Mouse (Mus musculus) cerebellum, postnatal 25 days (tissue): Measurements from ENCODE around the gene Trpv2.

ENCODE experiments used
- DNase-seq, 2 experiments: peaks; one replicate each; pipeline ENCODE4 v3.0.0; 2021; ENCODE audit warnings: mixed read lengths in 2 of 2

Trpv2 gene

DNA sequence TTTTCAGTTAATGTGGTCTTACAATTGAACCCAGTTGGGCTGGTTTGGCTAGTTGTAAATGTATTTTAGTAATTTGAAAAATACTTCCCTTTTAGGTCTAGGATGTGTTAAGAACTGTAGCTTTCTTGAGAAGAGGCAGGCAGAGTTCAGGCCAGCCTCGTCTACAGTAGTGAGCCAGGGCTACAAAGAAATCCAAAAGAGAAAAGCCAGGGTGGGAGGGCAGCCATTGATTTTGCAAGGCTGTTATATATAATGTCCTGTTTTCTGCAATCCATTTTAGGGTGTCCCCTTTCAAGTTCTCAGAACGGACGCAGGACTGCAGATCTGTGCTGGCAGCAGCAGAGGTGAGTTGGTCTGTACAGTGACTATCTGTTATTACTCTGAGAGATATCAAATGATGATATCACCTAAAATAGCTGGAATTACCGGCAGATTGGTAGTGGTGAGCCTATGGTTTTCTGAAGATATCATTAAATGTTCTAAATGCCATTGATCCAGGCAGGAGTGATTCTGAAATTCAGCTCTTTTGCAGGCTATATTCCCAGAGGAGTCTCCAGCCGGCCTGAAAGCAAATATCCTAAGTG is 29.9 kb downstream of the Trpv2 start:
- DNase-seq: no peak

DNA sequence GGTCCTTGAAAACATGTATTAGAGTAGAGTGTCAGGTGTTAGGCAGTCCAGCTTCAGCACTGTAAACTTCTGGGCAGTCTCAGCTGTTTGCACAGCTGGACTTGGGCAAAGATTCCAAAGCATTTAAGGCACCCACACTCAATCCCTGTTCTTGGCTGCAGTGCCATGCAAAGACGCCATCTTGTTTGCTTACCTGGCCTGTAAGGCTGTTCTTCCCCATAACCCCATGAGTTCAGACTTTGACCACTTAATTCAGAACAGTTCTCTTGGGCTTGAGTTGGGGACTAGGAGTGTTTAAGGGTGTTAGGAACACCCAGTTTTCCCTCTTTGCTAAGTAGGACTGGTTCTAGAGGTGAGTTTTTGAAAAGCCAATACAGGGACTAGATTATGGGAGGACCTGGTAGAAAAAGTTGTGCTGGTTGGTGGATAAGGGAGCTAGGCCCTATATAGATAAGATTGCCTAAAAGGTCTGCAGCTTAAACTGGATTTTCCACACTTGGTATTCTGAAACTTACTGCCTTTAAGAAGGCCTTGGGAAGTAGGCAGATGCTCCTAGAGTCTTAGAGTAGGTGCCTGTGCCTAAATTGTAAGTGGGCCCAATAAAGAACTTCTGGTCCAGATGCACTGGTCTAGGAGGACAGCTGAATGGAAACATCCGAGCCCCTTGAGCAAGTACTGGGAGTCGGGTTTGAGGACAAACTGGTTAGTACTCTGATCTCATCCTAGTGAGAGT is 30.8 kb downstream of the Trpv2 start:
- DNase-seq: no peak

DNA sequence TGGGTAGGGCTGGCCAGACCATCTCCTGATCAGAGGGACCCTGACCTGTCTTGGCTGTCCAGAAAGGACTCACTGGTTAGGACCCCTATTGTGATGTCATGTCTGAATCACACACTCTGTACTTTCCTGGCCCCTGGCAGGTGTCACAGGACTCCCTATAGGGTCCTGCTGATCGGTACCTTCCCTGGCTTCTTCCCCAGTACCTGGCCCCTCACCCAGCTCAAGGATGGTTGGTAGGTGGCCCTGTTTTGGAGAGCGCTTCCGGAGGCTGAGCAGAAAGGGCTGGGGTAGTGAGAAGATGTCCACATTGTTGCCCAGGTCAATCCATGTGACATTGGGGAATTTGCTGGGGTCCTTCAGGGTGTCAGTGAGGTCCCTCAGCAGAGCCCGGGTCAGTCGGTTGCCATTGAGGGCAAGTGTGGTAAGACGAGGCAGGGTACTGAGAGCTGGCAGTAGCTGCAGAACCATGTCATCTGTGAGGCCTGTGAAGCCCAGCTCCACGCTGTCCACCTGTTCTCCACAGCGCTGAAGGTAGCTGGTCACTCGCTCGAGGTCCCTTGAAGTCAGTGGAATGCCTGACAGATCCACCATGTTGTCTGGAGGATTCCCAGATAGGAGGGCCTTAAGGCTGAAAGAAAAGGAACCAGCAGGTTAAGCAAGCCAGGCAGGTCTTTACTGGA is 31.5 kb downstream of the Trpv2 start:
- no peak for DNase-seq

DNA sequence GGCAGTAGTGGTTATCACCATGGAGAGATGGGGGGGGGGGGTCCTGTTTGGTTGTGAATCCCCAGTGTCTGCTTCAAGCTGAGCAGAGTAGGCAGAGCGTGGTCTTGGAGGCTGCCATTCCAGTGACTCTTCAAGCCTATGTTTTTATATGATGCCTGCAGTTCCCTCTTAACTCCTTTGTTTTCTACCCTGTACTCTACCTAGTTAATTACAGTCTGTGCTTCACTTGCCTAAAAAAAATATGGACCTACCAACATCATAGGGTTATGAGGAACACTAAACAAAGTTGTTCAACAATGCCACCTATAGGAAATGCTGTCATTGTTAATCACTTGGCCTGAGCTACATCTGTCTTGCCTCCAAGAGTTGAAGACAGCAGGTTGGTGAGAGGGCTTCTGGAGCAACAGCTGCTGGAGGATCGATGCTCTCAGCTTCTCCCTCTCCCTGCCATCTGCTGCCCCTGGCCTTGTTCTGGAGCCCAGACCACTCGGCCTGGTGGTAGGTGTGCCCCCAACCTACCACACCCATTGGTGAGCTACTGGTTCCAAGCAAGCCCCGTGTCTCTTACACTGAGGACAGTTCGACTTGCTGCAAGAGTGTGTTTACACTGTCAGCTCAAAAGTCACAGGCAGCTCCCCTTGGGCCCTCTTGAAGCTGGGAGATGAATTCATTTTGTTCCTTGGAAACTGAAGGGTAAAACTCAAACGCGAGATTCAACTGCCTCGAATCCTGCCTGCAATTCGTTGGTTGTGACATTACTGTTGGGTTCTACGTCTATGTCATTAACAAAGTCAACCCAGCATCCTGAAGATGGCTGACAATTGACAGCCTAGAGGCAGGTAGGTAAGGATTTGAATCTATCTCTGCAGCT is 32.2 kb downstream of the Trpv2 start:
- no peak for DNase-seq

DNA sequence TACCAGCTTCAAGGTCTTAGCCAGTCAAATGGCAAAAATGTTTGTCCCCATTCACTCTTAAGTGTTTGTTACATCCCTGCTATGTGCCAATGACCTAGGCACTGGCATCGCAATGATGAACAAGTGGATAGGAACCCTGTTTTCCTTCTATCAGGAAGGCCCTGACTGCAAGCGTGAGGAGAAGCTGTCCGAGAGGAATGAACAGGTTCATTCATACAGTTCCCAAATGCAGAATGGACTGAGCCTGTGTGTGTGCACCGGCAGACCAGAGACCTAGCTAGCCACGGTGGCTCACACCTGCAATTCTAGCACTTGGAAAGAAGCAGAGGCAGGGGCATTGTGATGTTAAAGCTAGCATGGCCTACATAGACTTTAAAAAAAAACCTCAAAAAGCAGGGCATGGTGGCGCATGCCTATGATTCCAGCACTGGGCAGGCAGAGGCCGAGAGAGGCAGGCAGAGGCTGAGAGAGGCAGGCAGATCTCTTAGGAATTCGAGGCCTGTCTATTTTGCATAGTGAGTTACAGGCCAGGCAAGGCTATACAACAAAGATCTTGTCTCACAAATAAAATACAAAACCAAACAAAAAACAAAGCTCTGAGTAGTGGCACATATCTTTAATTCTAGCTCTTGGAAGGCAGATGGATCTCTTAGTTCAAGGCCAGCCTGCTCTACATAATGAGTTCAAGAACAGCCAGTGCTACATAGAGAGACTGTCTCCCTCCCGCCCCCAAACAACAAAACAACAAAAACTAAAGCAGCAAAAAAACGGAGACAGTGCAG is 33.1 kb downstream of the Trpv2 start:
- DNase-seq: no peak

DNA sequence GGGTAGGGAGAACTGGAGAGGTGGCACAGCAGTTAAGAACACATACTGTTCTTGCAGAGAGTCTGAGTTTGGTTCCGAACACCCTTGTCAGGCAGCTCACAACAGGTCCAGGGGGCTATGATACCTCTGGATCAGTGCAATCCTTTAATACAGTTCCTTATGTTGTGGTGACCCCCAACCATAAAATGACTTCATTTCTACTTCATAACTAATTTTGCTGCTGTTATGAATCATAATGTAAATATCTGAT is 33.6 kb downstream of the Trpv2 start:
- DNase-seq: no peak

DNA sequence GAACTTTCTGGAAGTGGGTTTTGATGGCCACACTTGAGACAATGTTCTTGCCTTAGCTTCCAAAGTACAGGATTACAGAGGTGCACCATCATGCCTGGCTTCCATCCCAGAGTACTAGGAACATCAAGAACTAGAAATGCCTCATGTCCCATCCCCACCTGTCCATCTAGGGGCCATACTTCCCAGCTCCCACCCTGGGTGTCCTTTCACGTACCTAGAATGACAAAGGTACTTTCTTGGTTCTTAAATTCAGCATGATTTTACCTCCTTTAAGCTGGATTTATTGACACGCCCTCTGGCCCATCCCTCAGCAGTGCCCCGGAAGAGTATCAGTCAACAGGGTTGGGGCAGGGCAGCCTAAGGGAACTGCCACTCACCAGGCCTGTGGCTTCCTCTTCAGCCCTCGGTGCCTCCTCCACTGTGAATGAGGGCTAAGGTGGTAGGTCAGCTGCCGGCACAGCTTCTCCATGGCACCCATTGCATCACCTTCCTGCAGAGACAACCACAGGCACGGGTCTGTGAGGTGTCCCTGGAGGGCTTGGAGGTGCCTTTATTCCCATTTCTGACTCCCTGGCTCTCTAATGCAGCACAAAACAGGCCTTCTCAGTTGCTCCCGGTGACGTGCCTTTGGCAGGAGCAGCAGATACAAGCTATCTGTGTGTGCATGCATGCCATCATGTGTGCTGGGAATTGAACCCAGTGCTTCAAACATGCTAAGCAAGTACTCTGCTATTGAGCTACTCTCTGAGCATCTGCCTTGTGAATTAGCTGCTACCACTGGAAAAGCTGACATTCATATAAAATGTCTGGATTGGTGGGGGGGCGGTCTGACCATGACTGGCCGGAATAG is 34.8 kb downstream of the Trpv2 start:
- DNase-seq: no peak

DNA sequence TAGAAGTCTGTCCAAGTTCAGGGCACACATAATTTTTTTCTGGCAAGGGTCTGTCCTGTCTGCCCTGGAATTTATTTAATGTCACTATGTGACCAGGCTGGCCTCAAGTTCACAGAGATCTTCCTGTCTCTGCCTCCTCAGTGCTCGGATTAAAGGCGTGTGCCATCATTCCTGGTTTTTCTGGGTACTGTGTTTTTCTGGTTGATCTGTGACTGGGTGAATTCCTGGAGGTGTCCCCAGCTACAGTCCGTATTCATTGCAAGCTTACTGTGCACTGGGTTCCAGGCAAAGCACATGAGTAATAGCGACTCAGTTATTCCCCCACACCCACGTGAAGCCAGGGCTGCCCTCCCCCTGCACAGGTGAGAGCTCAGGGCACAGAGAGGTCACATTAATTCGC is 36.0 kb downstream of the Trpv2 start:
- no peak for DNase-seq

DNA sequence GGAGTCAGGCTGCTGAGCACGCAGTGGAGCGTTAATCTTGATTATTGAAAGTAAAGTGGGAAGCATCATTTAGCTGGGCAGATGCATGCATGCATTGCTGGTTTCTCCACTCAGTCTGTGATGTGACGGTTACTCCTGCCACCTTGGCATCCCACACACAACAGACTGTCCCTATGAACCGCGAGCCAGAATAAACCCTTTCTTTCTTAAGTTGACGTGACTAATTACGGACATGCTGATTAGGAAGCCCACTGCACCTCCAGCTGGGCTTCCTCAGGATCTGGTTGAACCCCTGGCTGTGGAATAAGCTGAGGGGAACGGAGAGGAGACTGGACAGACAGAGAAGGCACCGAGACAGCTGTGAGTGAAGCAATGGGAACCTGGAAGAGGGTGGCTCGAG is 38.3 kb downstream of the Trpv2 start:
- DNase-seq: no peak

DNA sequence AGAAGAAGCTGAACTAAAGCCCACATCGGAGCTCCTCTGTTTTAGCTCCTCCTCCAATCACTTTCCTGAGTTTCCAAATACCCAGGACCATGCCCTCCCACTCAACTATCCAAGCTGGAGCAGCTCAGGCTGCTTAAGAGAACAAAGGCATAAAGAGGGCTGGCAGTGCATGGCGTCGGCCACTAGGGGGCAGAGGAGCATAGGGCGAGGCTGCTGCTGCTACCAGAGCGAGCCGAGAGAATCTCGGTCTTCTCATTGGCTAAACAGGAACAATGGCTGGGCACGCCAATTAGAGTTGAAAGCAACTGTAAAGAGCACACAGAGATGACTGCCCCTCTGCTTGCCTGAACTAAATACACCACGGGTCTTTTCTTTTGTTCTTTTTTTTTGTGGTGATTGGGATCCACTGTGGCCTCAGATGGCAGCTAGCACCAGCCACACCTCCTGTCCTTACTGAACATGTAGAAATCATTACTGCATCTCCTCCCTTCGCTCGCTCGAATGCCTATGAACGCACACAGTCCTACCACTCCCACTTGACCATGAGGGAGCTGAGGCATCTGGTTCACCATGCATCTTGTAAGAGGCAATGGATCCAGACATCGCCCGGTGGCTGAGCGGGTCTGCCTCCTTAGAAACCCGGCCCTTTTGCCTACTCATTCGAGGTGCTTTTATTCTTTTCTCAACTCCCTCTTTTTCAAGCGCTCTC is 39.5 kb downstream of the Trpv2 start:
- peak; percentile 94 to 96 for DNase-seq

DNA sequence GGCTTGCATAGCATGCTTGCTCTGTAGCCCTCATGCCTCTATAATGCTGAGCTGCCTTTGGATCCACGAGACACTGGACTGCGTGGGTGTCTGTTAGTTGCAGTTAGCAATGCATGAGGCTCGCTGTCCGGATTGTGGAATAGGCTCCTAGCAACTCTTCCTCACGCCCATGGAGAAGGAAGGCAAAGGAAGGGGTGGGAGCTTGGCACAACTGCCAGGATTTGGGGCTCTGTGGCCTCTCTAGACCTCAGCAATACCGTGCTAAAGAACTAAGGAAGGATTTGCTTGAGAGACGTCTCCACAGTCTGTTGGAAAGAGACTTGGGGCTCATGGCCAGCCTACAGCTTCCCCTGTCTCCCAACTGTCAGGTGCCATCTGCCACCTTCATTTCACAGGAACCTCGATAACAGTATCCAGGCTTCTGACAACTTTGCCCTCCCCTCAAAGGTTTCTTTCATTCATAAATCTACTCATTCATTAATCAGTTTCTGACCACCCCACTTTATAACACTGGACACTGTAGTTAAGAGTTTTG is 40.7 kb downstream of the Trpv2 start:
- DNase-seq: peak in 1 of 2 experiments; percentile 51

DNA sequence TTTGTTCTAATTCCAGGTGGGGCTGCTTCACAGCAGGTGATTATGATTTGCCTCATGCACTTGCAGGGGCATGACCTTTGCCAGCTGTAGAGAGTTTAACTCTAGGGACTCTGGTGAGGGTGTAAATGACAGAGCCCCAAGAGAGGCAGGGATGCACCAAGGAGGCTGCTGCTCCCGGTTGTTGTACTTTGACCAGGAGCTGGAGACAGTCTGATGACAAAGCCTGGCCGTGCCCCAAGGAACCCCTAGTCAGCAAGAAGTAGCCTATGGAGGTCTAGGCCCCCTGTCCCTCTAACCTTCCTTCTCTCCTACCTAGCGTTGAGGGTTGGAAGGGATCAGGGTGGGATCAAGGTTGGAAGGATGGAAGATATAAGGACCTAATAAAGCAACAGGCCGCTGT is 41.2 kb downstream of the Trpv2 start:
- DNase-seq: no peak

DNA sequence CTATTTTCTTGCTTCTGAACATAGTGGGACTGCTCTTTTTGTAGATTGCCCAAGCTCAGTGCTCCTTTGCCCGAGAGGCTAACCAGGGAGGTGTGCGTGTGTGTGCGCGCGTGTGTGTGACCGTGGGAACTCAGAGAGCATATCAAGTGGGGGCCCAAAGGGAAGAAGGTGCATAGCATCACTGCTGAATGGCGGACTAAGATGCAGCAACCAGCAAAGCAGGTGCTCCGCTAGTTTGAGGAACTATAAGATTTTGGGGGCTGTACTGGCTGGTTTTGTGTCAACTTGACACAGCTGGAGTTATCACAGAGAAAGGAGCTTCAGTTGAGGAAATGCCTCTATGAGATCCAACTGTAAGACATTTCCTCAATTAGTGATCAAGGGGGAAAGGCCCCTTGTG is 46.8 kb downstream of the Trpv2 start:
- DNase-seq: no peak

DNA sequence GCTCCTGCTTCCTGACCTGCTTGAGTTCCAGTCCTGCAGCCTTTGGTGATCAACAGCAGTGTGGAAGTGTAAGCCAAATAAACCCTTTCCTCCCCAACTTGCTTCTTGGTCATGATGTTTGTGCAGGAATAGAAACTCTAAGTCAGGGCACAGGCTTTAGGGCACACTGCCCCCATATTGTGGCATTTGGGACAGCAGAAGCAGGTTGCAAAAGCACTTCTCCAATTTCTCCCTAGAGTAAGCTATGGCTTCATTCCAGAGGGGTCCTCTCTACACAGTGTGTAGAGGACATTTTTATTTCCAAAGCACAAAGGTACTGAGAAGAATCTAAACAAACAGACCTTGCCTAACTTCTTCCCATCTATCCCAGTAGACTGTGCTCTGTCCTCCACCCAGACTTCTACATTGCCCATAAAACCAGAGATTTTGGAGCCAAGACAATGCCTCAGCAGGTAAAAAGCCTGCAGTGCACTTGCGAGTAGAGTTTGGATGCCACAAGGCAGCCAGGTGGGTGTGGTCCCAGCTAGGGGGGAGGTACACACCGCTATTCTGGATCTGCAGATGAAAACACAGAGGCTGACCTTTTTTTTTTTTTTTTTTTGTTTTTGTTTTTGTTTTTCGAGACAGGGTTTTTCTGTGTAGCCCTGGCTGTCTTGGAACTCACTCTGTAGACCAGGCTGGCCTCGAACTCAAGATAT is 47.4 kb downstream of the Trpv2 start:
- DNase-seq: no peak

DNA sequence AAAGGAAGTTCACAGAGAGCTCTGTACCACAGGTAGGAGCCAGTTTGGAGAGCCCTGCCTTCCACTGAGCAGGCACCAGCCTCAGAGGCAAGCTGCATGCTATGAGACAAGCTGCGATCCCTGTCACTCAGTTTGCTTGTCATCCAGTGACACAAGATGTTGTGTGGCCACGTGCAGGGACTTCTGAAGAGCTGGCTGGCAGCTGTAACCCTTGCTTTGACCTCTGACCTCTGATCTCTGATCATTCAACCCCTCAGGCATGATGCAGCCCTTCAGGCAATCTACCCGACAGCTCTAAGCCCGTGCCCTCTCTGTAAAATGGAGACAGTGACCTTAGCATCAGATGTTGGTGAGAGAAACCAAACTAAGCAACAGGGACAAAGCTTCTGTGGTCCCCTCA is 48.6 kb downstream of the Trpv2 start:
- DNase-seq: no peak

DNA sequence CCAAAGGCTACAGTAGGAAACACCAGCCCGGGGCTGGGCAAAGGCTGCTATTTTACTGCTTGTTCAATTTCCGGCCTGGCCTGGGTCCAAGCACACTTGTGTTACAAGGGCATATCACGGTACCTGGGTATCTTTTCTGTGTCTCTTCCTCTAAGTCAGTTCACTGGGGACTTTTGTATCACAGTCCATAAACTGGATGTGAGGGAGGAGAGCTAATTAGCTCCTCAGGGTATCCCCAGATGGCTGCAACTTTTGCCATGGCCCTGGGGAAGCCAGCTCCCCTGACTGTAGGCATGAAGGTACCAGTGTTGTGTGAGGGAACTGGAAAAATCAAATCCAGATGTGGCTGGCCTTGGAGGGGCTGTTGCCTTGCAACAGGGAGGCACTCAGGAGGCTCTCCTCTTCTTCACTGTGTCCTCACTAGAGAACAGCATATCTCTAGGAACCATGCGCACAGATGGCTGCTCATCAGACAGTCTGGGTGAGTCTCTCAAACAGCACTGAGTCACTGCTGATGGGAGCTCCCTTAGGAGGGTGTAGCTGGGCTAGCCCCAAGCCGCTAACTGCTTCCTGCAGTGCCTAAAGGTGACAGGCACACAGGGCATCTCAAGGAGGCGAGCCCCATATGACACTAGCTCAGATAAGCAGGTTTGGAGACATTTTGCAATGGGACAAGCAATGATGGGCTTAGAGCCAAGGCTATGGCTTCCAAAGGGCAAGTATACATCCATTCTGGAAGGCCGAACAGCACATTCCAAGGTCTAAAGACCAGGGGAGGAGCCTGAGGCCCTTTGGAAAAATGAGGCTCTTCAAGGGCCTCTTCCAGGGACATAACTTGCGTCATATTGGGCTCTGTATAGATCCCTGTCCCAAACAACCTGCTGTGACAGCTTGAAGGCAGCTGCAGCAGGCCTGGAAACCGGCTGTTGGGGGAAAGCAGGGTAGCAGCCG is 50.3 kb downstream of the Trpv2 start:
- DNase-seq: no peak

DNA sequence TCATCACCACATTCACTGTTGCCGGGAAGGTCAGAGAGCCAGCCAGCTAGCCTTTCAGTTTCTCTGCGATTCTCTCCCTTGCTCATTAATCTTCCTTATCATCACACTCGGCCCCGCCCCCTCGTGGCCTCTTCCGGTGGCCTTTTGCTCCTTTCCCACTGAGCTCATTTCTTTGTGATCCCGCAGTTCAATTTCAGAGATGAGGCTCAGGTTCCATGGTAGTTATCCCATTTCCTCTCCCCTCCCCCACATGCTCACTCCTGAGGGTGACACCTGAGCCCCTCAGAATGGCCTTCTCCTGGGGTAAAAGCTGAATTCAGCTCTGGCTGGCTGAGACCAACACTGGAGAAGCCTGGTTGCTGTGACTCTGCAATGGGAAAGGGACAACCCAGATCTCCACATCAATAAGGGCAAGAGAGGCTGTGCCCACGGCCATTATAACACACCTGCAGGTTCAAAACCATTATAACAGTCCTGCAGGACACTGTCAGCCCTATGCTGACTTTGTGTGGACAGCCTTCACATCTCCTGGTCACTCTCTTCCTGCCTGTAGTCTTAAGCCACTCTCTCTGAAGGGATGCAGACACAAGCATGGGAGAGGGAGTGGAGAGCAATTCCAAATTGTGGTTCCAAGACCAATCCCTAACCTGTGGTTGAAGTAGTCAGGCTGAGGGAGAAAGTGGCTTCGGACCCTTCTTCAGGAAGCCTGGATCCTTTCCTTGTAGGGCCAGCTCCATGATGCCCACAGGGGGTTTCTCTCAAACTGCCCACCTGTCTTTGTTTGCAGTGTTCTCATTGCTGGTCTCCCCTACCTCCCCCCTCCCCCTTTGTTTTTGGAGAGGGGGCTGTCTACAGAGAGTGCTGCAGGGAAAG is 55.3 kb downstream of the Trpv2 start:
- no peak for DNase-seq

DNA sequence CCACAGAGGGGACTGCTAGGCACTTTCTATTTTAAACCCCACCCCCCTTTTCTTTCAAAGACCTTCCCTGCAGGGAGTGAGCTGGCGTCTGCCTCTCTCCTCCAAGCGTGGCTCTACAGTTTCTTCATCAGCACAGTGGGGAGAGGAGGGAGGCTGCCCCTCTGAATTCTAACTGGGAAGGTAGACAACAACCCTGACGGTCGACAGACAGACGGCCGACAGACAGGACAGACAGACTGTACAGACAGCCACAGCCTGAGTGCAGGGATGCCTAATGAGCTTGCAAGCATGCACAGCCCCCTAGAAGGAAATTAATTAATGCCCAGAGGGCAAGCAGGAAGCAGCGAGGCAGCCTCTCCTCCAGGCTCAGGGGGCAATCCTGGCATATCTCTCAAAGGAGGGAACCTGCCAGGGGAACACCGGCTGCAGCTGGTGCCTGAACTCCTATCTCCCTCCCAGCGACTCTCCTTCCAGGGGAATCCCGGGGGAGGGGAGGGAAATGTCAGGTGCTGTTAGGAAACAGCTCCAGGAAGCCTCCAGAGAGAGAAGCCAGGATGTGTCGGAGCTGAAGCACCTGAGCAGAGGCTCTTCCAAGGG is 56.0 kb downstream of the Trpv2 start:
- DNase-seq: no peak
